8 mouse cellular contexts compared by ENCODE assay signal in genomic region chr9:78587914-78588313, GRCm38 (mm10). TPM values are rescaled to one million over a fixed set of nuclear protein-coding genes. Genes with fewer than 3 reads are reported as not detected.
A peak's percentile ranks its signal among the peaks of the same experiment; 100 is the strongest.
DNase-seq lines count a peak whose midpoint lies in the region; ATAC-seq lines count a peak whose summit lies in the region.

Gene Slc17a5 (minus strand): TSS chr9:78588041.

- H3K4me1 ChIP-seq in lung, embryonic 16.5 days (replicated peaks; ENCODE audit: control insufficient read depth, insufficient read depth, low read length): peaks cover 9% of the 10 kb centered on the region; the same call in 1 of the 2 replicates

- peak within 1 kb of the TSS; percentile 77 for H3K4me2 ChIP-seq in lung, embryonic 16.5 days (ENCODE audit: low read depth, low read length)

- ATAC-seq in hematopoietic stem cell, adult 5-6 weeks (replicated peaks in 1 of 2; ENCODE audit: insufficient read depth in 1 of 2, low FRiP score in 2 of 2, low TSS enrichment in 1 of 2, low read depth in 1 of 2, poor library complexity in 2 of 2, severe bottlenecking in 2 of 2): peak; percentile 95
- ATAC-seq in lung, embryonic 16.5 days (ENCODE audit: low read depth): peak; percentile 99

- peak within 1 kb of the TSS; percentile 56 for H3K4me3 ChIP-seq in lung, embryonic 16.5 days (ENCODE audit: low read length)

- H3K9ac ChIP-seq in lung, embryonic 16.5 days (ENCODE audit: low read length): peak within 1 kb of the TSS; percentile 78

- no peaks in the 10 kb centered on the region for H3K36me3 ChIP-seq in lung, embryonic 16.5 days (ENCODE audit: control insufficient read depth, insufficient read depth, low read length)

- H3K27ac ChIP-seq in lung, embryonic 16.5 days (ENCODE audit: low read length): peak within 1 kb of the TSS; percentile 44

- no peaks in the 10 kb centered on the region for H3K27me3 ChIP-seq in lung, embryonic 16.5 days (ENCODE audit: control insufficient read depth, insufficient read depth, low read depth, low read length)

- no peaks in the 10 kb centered on the region for H3K9me3 ChIP-seq in lung, embryonic 16.5 days (ENCODE audit: control insufficient read depth, low read length)

- peak; percentile 90 for DNase-seq in MEL-GATA-1-ER (ENCODE audit: extremely low read depth, low read depth)
- peak; percentile 92 for DNase-seq in cerebellum, adult 8-10 months
- peak; percentile 98 for DNase-seq in forelimb bud, embryonic 11.5 days (ENCODE audit: low read depth, low spot score)
- DNase-seq in layer of hippocampus, adult 9-10 months (ENCODE audit: low spot score): peak; percentile 90
- peak; percentile 82 for DNase-seq in ovary, postnatal 10 days (ENCODE audit: low spot score)
- peak; percentile 89 to 94 for DNase-seq in thymus, postnatal 10 days (ENCODE audit: low spot score in 2 of 2)

- WGBS in lung, embryonic 16.5 days: under 1% methylated on average over 27 of the region's 27 CpGs

RNA-seq across cellular contexts. Expression of gene Slc17a5, which starts in this region (rescaled TPM):
- total RNA-seq in hematopoietic stem cell, adult 5-6 weeks (2017): 7.0 and 11.1 TPM in 2 replicates
- 14.9 and 16.2 TPM in 2 replicates for polyA plus RNA-seq in lung, embryonic 16.5 days (2015; fragmentation: Nextera tagmentation; extraction: Ambion mirVana)

Comparison
In these comparisons a context has a peak if more than half of its experiments do, and no peak if none do; other contexts are left out.
1. Peak in every context shown above with its lines: DNase-seq, ATAC-seq, H3K4me3 ChIP-seq and H3K27ac ChIP-seq.